Mouse (Mus musculus) induced T-regulatory cell, adult 2 months (primary cell): ENCODE measurements around the gene Rhot1.
"Not testable (repeated sequence)": the region's sequence is repeated elsewhere in the genome, so short reads cannot be mapped to it uniquely, and the experiment has no call there.

Source experiments
- DNase-seq: peaks from one replicate; pipeline ENCODE4 v3.0.0-alpha.2; 2012; ENCODE audit warnings: low read depth

Gene Rhot1

GRCm38 (mm10) chr11:80193827-80194226, 15.0 kb upstream of the Rhot1 start:
- no peak for DNase-seq

DNA sequence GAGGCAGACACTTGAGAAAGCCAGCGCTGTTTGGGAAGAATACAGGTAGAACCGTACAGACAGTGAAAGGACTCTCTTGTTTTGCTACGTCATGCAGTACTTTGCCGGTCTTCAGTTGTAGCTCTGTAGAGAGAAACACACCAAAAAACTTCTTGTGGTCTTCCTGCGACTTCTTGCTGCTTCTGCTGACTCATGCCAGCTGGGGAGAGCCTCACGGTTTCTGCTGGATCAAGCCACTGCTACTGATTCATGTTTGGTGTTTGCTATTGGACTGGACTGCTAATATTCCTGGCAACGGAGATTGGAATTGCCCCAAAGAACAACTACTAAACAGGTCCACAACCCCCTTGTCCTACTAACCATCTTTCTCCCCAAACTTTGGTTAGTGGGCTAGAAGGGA, 12.5 kb upstream of the Rhot1 start:
- DNase-seq = no peak

DNA sequence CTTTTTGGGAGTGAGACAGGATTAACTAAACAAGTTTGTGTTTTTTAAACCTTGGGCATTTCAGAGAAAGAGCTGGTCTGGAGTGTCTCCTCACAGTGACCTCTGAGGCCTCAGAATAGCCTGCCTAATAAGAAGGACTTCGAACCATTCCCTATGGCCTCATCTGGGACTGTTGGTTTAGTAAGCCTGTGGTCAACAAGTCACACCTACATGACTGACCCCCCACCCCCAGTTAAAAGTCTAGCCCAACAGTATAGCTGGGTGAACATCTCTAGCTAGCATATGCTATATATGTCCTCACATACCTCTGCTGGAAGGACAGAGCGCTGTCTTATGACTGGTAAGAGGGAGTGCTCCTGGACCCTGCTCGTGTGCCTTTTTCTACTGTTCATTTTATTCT, 9.5 kb upstream of the Rhot1 start:
- DNase-seq = no peak

DNA sequence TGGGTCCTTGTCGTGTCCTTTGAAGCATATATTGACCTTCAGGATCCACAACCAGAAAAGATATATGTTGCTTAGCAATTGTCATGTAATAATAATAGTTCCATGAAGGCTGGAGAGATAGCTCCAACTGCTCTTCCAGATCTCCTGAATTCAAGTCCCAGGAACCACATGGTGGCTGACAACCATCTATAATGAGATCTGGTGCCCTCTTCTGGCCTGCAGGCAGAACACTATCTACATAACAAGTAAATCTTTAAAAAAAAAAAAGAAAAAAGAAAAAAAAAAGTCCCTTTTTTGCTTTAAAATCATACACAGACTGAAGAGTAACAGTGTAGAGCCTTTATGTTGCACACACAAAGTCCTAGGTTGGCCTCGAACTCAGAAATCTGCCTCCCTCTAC, 9.0 kb upstream of the Rhot1 start:
- peak; percentile 35 for DNase-seq

DNA sequence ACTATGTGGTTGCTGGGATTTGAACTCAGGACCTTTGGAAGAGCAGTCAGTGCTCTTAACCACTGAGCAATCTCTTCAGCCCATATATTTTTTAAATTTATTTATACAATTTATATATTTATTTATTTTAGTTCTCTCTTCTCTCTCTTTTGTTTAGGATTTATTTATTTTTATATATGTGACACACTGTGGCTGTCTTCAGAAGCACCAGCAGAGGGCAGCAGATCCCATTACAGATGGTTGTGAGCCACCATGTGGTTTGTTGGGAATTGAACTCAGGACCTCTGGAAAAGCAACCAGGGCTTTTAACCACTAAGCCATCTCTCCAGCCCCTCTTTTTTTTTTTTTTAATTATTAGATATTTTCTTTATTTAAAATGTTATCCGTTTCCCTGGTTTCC, 8.5 kb upstream of the Rhot1 start:
- peak; percentile 77 for DNase-seq

DNA sequence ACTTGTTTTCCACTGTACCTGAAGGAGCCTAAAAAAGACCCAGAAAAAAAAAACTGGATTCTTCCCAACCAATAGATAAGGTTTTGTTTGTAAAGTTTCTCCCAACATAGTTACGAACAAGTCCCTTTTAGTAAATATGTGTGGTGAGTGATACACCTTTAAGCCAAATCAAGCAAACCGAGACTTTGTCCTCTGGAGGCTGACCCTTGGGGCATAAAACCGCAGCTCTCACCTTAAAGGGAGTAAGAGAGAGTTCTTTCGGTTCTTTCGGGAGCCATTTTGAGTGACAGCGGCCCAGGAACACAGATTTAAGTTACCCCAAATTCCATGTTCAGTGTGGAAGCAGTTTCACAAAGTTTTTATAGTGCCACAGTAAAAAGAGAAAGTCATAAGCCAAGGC, 6.5 kb upstream of the Rhot1 start:
- DNase-seq = no peak

DNA sequence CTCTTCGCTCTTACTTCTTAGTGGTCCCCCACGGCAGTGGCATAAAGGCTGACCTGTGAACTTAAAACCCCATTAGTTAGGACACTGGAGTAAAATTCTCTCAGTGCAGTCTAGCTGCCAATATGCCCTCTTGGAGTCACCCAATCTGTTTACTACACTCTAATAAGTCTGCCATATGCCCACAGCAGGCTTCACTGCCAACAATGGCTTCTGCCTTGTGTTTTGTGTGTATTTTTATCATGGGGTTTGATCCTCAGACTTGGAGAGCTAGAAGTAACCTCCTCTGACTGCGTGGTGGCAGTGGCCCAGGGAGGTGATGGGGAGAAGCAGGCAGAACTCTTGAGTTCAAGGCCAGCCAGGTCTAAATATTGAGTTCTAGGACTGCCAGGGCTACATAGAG, 4.8 kb upstream of the Rhot1 start:
- DNase-seq = no peak

GRCm38 (mm10) chr11:80204941-80205340, 3.9 kb upstream of the Rhot1 start:
- DNase-seq = no peak

DNA sequence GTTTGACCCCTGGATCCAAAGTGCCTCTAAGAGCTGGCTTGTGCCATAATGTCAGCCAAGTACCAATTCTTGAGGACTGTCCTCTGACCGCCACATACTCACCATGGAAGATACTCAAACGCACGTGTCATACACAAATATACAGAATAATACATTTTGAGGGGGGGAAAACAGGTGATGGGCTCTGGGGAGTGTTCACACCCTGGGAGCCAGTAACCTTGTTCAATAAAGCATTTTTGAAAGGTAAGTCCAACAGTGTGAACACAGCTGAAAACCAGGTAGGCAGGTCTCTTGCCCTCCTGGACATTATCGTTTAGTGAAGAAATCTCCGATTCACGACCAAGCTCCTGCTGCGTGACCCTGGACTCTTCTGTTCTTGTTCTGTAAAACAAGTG, 357 bp upstream of the Rhot1 start:
- DNase-seq = no peak

DNA sequence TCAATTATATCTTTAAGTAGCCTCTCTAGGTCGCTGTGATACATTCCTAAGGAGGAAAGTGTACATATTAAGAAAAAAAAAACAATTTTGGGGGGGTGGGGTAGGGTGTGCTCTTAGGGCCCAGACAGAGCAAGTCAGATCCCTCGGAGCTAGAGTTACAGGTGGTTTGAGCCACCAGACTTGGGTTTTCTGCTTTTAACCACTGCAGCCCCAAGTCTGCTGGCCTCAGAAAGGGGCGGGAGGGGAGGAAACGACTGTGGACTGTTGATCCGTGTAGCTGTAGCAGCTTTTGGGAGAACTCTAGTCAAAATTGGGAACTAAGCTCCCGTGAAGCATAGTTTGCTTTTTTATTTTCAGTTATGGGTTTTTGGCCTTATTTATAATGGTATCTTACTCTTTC, 1.5 kb downstream of the Rhot1 start:
- peak; percentile 20 for DNase-seq

DNA sequence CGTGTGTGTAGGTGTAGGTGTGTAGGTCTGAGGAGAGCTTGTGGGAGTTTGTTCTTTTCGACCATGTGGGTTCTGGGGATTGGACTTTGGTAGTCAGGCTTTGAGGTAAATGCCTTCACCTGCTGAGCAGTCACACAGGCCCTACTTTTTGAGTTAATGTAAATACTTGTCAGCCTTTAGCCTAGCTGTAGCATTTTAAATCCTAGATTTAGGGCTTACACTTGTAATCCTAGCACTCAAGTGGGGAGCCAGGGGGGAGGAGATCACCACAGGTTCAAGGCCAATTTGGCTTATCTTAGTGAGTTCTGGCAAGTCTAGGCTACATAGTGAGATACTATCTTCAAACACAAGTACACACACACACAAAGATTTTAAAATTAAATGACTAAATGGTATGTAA, 3.5 kb downstream of the Rhot1 start:
- DNase-seq = no peak

- DNase-seq = no peak
These were observed 6.5 kb downstream of the Rhot1 start for GRCm38 (mm10) chr11:80215291-80215690.

DNA sequence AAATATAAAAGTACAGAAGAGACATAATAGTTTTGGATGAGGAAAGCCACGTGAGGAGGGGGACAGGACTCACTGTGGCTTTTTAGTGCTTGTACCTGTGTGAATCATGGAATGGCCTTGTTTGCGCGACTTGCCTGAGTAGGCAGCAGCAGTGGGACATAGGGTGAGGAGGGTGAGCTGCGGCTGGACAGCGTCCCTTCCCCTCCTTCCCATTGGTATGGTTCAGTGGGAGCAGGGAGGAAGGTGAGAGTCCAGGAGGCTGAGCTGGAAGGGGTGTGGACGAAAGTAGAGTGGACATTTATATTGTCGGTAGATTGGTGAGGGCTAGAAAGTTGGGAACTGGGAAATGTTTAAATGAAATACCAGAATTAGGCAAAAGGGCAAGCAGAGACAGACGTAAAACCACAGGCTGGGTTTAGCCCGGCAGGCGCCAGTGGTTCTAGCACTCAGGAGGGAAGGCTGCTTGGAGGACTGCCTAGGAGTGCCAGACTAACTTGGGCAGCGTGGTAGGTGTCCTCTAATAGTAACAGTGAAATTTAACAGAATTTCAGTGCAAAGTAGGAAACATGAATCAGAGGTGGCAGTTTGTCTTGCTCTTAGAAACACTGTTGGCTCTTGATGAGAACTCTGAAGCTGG, 10.0 kb downstream of the Rhot1 start:
- DNase-seq = no peak

DNA sequence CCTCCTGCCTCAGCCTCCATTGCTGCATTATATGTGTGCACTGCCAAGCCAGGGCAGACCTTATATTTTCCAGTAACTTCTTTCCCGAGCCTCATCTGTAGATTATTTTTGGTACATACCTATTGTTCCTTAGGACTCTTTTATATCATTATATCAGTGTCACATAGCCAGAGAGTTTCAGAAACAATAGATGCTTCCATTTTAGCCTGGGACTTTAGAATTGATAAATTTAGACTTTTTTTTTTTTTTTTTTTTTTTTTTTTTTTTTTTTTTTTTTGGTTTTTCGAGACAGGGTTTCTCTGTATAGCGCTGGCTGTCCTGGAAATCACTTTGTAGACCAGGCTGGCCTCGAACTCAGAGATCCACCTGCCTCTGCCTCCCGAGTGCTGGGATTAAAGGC, 21.2 kb downstream of the Rhot1 start:
- DNase-seq = not testable (repeated sequence)

GRCm38 (mm10) chr11:80237278-80237677, 28.5 kb downstream of the Rhot1 start:
- DNase-seq = no peak

DNA sequence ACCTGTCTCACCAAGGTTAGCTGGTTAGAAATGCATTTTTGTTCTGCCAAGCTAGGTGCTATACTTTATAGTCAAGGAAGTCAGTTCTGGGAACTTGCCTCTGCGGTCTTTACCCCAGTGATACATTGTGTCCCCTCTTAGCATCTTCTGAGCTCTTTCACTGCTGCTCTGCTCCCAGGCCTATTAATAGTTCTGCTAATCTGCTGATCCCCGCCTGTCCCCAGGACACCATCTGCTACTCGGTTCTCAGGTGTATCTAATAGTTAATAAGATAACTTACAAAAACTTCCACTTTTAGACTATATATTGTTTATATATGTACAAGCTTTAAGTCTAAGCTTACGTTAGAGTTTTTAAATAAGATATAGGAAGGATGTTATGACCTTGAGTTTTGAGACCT, 29.5 kb downstream of the Rhot1 start:
- DNase-seq = no peak

DNA sequence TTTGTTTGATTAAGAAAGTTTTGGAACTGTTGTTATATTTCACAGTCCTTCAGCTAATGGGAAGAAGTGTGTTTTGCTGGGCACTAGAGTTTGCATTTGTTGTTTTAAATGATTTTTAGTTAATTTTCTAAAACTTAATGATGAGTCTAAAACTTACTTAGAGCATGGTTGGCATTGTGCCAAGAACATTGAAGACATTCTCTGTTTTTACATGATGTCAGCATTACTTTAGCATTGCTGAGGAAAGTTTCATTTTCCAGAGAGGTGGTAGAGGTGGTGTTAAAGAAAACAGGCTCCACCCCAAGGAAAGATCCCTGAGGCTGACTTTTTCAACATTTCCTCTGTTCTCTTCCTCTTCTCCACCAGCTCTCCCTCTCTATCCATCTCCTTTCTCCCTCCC, 38.2 kb downstream of the Rhot1 start:
- DNase-seq = no peak

GRCm38 (mm10) chr11:80248531-80248930, 39.7 kb downstream of the Rhot1 start:
- no peak for DNase-seq

DNA sequence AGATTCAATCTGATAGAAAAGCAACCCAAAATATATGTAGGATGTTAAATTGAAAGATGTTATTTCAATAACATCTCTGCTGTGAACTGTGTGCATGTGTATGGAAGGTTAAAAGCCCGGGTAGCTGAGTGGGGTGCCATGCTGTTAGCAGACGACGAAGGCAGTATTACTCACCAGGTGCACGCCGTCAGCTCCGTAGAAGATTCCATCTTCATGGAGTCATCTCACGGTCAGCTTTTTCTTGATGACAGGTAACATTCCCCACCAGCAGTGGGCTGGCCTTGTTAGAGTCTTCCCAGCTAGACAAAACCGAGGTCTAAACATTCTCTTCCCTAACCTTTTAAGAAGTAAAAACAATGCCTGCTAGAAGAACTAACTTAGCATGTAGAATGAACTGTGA, 55.3 kb downstream of the Rhot1 start:
- DNase-seq = no peak

GRCm38 (mm10) chr11:80271096-80271495, 62.3 kb downstream of the Rhot1 start:
- DNase-seq = no peak

GRCm38 (mm10) chr11:80275011-80275410, 66.2 kb downstream of the Rhot1 start:
- peak; percentile 33 for DNase-seq

DNA sequence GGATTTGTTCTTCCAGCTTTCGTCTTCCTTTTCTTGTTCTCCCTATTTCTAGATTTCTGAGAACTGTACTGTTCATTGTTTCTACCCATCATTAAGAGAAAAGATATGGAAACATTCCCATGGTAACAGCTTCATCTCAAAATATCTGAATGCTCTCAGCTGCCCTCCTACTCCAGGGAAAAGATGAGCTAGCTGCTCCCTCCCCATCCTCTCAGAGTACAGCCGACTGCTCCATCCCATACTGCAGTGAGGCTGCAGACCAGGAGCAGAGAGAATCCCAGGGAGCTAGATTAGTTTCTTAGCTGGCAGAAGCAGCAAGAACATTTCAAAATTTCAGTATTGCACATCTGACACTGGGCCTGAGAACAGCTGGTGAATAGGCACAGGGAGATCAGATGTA, 69.2 kb downstream of the Rhot1 start:
- DNase-seq = no peak

DNA sequence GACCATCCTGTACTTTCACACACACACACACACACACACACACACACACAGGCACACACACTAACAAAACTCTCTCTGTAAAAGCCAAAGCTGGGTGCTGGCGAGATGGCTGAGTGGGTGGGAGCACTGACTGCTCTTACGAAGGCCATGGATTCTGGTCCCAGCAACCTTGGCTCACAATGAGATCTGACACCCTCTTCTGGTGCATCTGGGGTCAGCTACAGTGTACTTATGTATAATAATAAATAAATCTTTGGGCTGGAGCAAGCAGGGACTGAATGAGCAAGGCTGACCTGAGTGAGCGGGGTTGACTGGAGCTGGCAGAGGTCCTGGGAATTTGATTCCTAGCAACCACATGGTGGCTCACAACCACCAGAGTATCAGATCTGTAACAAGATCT, 75.0 kb downstream of the Rhot1 start:
- no peak for DNase-seq

GRCm38 (mm10) chr11:80284641-80285040, 75.8 kb downstream of the Rhot1 start:
- DNase-seq = no peak

- peak; percentile 86 for DNase-seq
These were observed 78.3 kb downstream of the Rhot1 start for GRCm38 (mm10) chr11:80287150-80287549.
